Mouse (Mus musculus) MEL (cell line): ENCODE results near the gene Rars. TPM values are rescaled to one million over a fixed set of nuclear protein-coding genes. Genes with fewer than 3 reads are reported as not detected.
"Not testable (repeated sequence)": the region's sequence is repeated elsewhere in the genome, so short reads cannot be mapped to it uniquely, and the experiment has no call there.

Experiments
- DNase-seq: peaks from one replicate; pipeline ENCODE4 v3.0.0; 2011; ENCODE audit warnings: low read depth, low spot score
- H3K27ac ChIP-seq: 2 replicates; pipeline ENCODE4 v1.5.1; 2012; ENCODE audit warnings: low read depth, mild to moderate bottlenecking, control low read depth, low read length, moderate library complexity; ENCODE audit not compliant: control insufficient read depth
- H3K27me3 ChIP-seq, 2 experiments: fragments of 150-350 bp in 1 of 2; sonication (generic) in 1 of 2; 2 replicates each; pipeline ENCODE4 v1.6.1; 2012; ENCODE audit warnings: low read length in 2 of 2, mild to moderate bottlenecking in 2 of 2, improper control_type of control experiment in 1 of 2, moderate library complexity in 1 of 2; ENCODE audit not compliant: insufficient read depth in 2 of 2, control insufficient read depth in 1 of 2
- H3K36me3 ChIP-seq, 2 experiments: 2 replicates each; pipeline ENCODE4 v1.6.1; 2012 to 2014; ENCODE audit warnings: low read length in 2 of 2, improper control_type of control experiment in 1 of 2, inconsistent platforms in 1 of 2, mild to moderate bottlenecking in 1 of 2; ENCODE audit not compliant: insufficient read depth in 2 of 2, control insufficient read depth in 1 of 2
- H3K4me1 ChIP-seq, 2 experiments: fragments of 150-350 bp in 1 of 2; sonication (generic) in 1 of 2; 2 replicates each; pipeline ENCODE4 v1.6.1; 2012; ENCODE audit warnings: low read length in 2 of 2, improper control_type of control experiment in 1 of 2, mild to moderate bottlenecking in 1 of 2; ENCODE audit not compliant: insufficient read depth in 2 of 2, control insufficient read depth in 1 of 2
- H3K4me3 ChIP-seq, 2 experiments: fragments of 150-350 bp in 1 of 2; sonication (generic) in 1 of 2; 2 replicates each; pipeline ENCODE4 v1.5.1; 2012; ENCODE audit warnings: low read depth in 2 of 2, low read length in 2 of 2, mild to moderate bottlenecking in 2 of 2, moderate library complexity in 2 of 2, control low read depth in 1 of 2, improper control_type of control experiment in 1 of 2; ENCODE audit not compliant: control insufficient read depth in 1 of 2, insufficient read depth in 1 of 2
- H3K79me2 ChIP-seq: 2 replicates; pipeline ENCODE4 v1.6.1; 2012; ENCODE audit warnings: mild to moderate bottlenecking, low read length, moderate library complexity; ENCODE audit not compliant: control insufficient read depth, poor library complexity, insufficient read depth
- H3K9ac ChIP-seq: 2 replicates; pipeline ENCODE4 v1.6.1; 2012; ENCODE audit warnings: low read depth, mild to moderate bottlenecking, control low read depth, low read length, moderate library complexity; ENCODE audit not compliant: control insufficient read depth, poor library complexity, severe bottlenecking
- H3K9me3 ChIP-seq: fragments of 150-350 bp; sonication (generic); replicated peaks from 2 replicates; pipeline ENCODE4 v1.6.1; 2012; ENCODE audit warnings: mild to moderate bottlenecking, low read length, improper control_type of control experiment, moderate library complexity; ENCODE audit not compliant: insufficient read depth
- E2F4 ChIP-seq: IDR thresholded peaks from 2 replicates; pipeline ENCODE4 v1.6.1; 2011; ENCODE audit warnings: low read depth, low read length, improper control_type of control experiment, borderline replicate concordance
- EP300 ChIP-seq, 2 experiments: IDR thresholded peaks; 2 replicates each; pipeline ENCODE4 v1.6.1; 2011; ENCODE audit warnings: improper control_type of control experiment in 2 of 2, low read length in 2 of 2, low read depth in 1 of 2, mild to moderate bottlenecking in 1 of 2
- ETS1 ChIP-seq: IDR thresholded peaks from 2 replicates; pipeline ENCODE4 v1.6.1; 2012; ENCODE audit warnings: low read depth, mild to moderate bottlenecking, inconsistent platforms, low read length, improper control_type of control experiment, moderate library complexity
- GABPA ChIP-seq: IDR thresholded peaks from 2 replicates; pipeline ENCODE4 v1.6.1; 2012; ENCODE audit warnings: low read depth, mild to moderate bottlenecking, inconsistent platforms, low read length, improper control_type of control experiment, moderate library complexity
- GATA1 ChIP-seq: IDR thresholded peaks from 2 replicates; pipeline ENCODE4 v1.6.1; 2011; ENCODE audit warnings: low read depth, low read length, improper control_type of control experiment
- MYB ChIP-seq: IDR thresholded peaks from 2 replicates; pipeline ENCODE4 v1.6.1; 2011; ENCODE audit warnings: mild to moderate bottlenecking, low read depth, low read length, improper control_type of control experiment
- NELFE ChIP-seq: IDR thresholded peaks from 2 replicates; pipeline ENCODE4 v1.6.1; 2011; ENCODE audit warnings: low read depth, low read length, improper control_type of control experiment
- NRF1 ChIP-seq: IDR thresholded peaks from 2 replicates; pipeline ENCODE4 v1.6.1; 2014; ENCODE audit warnings: low read depth, mild to moderate bottlenecking, inconsistent platforms, low read length, improper control_type of control experiment, moderate library complexity; ENCODE audit not compliant: poor library complexity, insufficient read depth, severe bottlenecking
- POLR2A ChIP-seq, 2 experiments: IDR thresholded peaks; 2 replicates each; pipeline ENCODE4 v1.6.1; 2011 to 2012; ENCODE audit warnings: low read length in 2 of 2, mild to moderate bottlenecking in 2 of 2, control low read depth in 1 of 2, improper control_type of control experiment in 1 of 2, low read depth in 1 of 2, moderate library complexity in 1 of 2; ENCODE audit not compliant: control insufficient read depth in 1 of 2, insufficient read depth in 1 of 2, poor library complexity in 1 of 2
- RAD21 ChIP-seq: IDR thresholded peaks from 2 replicates; pipeline ENCODE4 v1.6.1; 2011; ENCODE audit warnings: mild to moderate bottlenecking, low read depth, low read length, improper control_type of control experiment
- SIN3A ChIP-seq: IDR thresholded peaks from 2 replicates; pipeline ENCODE4 v1.6.1; 2012; ENCODE audit warnings: low read length, improper control_type of control experiment, inconsistent platforms
- USF2 ChIP-seq, 2 experiments: IDR thresholded peaks; 2 replicates each; pipeline ENCODE4 v1.6.1; 2011 to 2012; ENCODE audit warnings: improper control_type of control experiment in 2 of 2, low read length in 2 of 2, borderline replicate concordance in 1 of 2, inconsistent platforms in 1 of 2, low read depth in 1 of 2, mild to moderate bottlenecking in 1 of 2; ENCODE audit not compliant: insufficient read depth in 1 of 2
- ZMIZ1 ChIP-seq: IDR thresholded peaks from 2 replicates; pipeline ENCODE4 v1.6.1; 2012; ENCODE audit warnings: low read depth, mild to moderate bottlenecking, inconsistent platforms, low read length, improper control_type of control experiment, moderate library complexity
- polyA plus RNA-seq, 2 experiments: library from polyadenylated mRNA; stranded (reverse) in 1 of 2; unstranded in 1 of 2; fragments of >175 nt in 1 of 2; fragments of >200 nt in 1 of 2; gene quantifications; 2 replicates each; pipeline versions ENCODE4 v1.2.1 to v1.2.4; 2012; ENCODE audit warnings: low replicate concordance in 2 of 2, low read depth in 1 of 2; ENCODE audit not compliant: insufficient read length in 2 of 2, insufficient read depth in 1 of 2, missing spikeins in 1 of 2
- total RNA-seq: library from RNA; depleted of rRNA; stranded (reverse); fragments of 300-350 nt; gene quantifications from 2 replicates; pipeline ENCODE4 v1.2.3, GENCODE M21; 2012

Rars gene
- total and polyA plus RNA-seq, 3 experiments: 193 to 396 (median 251) TPM

DNA sequence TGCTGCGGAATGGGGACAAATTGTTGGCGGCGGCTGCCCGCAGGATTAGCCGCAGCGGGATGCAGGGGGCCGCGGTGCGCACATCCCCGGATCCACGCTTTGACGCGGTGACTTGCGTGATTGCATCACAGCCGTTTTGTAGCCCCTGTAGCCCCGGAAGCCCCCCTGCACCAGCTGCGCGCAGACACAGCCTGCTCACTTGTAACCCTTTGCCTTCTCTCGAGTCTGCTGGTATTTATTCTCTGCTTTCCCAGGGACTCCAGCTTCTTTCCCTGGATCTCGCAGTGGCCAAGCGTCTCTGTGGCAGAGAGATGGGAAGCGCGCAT is 35.8 kb downstream of the Rars start:
- Histone ChIP-seq H3K36me3 (no peaks in the 10 kb centered on the region), H3K27me3 (no peaks in the 10 kb centered on the region), H3K4me3 (no peak overlapping the region), H3K9me3 (no peaks in the 10 kb centered on the region), H3K9ac (no peak overlapping the region), H3K4me1 (no peaks in the 10 kb centered on the region), H3K27ac (no peak overlapping the region), H3K79me2 (no peaks in the 10 kb centered on the region)
- no peak for DNase-seq
- TF ChIP-seq ZMIZ1 (no peak), SIN3A (no peak), NELFE (no peak), USF2 (IDR thresholded peaks at IDR 0.05; ENCODE audit: borderline replicate concordance in 1 of 2, insufficient read depth in 1 of 2, low read depth in 1 of 2, low read length in 2 of 2) (no peak), GABPA (no peak), E2F4 (no peak), ETS1 (no peak)

DNA sequence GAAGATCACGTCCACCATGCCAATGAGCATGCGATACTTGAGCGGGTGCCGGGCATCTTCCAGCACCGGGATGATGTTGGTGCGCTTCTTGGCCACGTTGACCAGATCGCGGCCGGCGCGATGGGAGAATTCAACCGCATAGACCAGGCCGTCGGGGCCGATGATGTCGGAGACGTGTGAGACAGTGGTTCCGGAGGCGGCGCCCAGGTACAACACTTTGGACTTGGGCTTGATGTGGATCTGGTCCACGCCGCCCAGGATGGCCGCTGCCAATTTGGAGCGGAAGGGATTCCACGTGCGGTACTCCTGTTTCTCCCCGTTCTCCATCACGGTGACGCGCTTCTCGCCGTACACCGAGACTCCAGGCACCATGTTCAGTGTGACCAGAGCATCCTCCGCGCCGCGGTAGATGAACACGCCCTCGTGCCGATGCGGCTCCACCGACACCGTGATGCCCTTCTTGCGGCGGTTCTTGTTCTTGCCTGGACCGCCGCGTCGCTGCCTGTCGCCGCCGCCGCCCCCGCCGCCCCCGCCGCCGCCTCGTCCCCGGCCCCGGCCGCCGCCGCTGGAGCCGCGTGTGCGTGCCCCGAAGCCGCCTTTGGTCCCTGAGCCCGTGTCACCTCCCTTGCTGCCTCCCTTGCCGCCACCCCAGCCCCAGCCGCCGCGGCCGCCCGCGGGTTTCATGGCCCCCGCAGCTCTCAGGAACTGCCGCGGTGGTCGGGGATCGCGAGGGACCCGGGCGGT is 36.4 kb downstream of the Rars start:
- H3K9me3 ChIP-seq: no peaks in the 10 kb centered on the region
- H3K27me3 ChIP-seq: no peaks in the 10 kb centered on the region
- no peak overlapping the region for H3K9ac ChIP-seq
- H3K79me2 ChIP-seq: no peaks in the 10 kb centered on the region
- H3K4me1 ChIP-seq: no peaks in the 10 kb centered on the region
- no peaks in the 10 kb centered on the region for H3K36me3 ChIP-seq
- TF ChIP-seq NRF1 (no peak), MYB (no peak), RAD21 (no peak), GATA1 (no peak), EP300 (IDR thresholded peaks at IDR 0.05; ENCODE audit: low read depth in 1 of 2, low read length in 2 of 2) (no peak), POLR2A (IDR thresholded peaks at IDR 0.05; ENCODE audit: control insufficient read depth in 1 of 2, insufficient read depth in 1 of 2, low read depth in 1 of 2, low read length in 2 of 2, poor library complexity in 1 of 2) (no peak)
- DNase-seq: no peak
- no peak overlapping the region for H3K27ac ChIP-seq
- H3K4me3 ChIP-seq: no peak overlapping the region

DNA sequence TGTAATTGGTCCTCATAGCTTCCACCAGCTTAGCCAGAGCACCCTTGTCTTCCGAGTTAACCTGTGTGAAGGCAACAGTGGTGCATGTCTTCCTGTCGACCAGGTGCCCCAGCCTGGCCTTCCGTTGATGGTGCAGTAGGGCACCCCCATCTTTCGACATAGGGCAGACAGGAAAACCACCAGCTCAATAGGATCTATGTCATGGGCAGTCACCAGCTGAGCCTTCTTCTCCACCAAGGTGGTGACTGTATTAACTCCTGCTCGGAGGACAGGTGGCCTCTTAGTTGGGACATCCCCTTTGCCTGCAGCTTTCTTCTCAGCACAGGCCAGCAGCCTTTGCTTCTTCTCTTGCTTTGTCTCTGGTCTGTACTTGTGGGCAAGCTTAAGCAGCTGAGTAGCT is 41.5 kb downstream of the Rars start:
- not testable (repeated sequence) for H3K9me3 ChIP-seq, H3K27me3 ChIP-seq, H3K79me2 ChIP-seq, H3K9ac ChIP-seq, H3K4me1 ChIP-seq, H3K4me3 ChIP-seq, H3K27ac ChIP-seq, DNase-seq
- peaks cover 0 to 11% of the 10 kb centered on the region in 2 experiments; a peak in 2 of 4 replicates for H3K36me3 ChIP-seq
